Comparison of ENCODE assay signal across 10 mouse cellular contexts in genomic region chr5:4689130-4689529, GRCm38 (mm10).
"Had no signal": no experiment of that assay in that cellular context is flagged by ENCODE, and none has a peak within 500 bp of the region (broad histone marks: within the 10 kb centered on the region; RNA-seq: fewer than 3 reads in every experiment).

No protein-coding gene starts in this region.

- H3K4me1 ChIP-seq: kidney, embryonic 15.5 days; liver, embryonic 13.5 days had no signal

- H3K9ac ChIP-seq: kidney, embryonic 15.5 days; liver, embryonic 13.5 days had no signal

- H3K27me3 ChIP-seq: kidney, embryonic 15.5 days; liver, embryonic 13.5 days had no signal

- H3K9me3 ChIP-seq: kidney, embryonic 15.5 days; liver, embryonic 13.5 days had no signal

- H3K4me3 ChIP-seq: kidney, embryonic 15.5 days; left cerebral cortex, adult 2 months; liver, embryonic 13.5 days had no signal

- H3K4me2 ChIP-seq: kidney, embryonic 15.5 days; liver, embryonic 13.5 days; midbrain, embryonic 11.5 days had no signal

- H3K27ac ChIP-seq: kidney, embryonic 15.5 days; left cerebral cortex, adult 2 months; liver, embryonic 13.5 days had no signal

- H3K36me3 ChIP-seq: kidney, embryonic 15.5 days; liver, embryonic 13.5 days had no signal

- DNase-seq: kidney, postnatal 10 days; kidney, postnatal 36 days; layer of hippocampus, postnatal 36 days; liver, embryonic 13.5 days; lung, adult 2 months; thymus, adult 18-20 months; thymus, postnatal 36 days had no signal
